Mouse (Mus musculus) neutrophil, adult 59 days (primary cell): ENCODE measurements around the gene Net1. TPM values are rescaled to one million over a fixed set of nuclear protein-coding genes. Genes with fewer than 3 reads are reported as not detected.

ENCODE experiments used
- total RNA-seq, 2 experiments: library from RNA; stranded (reverse); gene quantifications; 1 replicate in 1 of 2; 2 replicates in 1 of 2; pipeline ENCODE4 v1.2.4; 2023

Net1 gene
- total RNA-seq, result 10 to 100 TPM; 18.2 to 18.7 TPM

GRCm38 (mm10) chr13:3917571-3918311 is at the start of gene Net1, which contains the start of gene Tubal3:
Gene Net1, minus strand, starts transcription at chr13:3918220.
Gene Tubal3, plus strand, starts transcription at chr13:3918274.

GRCm38 (mm10) chr13:3945249-3945648 is 27.2 kb upstream of the Net1 start, which contains the start of gene Ucn3:
Gene Ucn3, minus strand, starts transcription at chr13:3945349.

GRCm38 (mm10) chr13:3853648-3854333 is 64.2 kb downstream of the Net1 start, which contains the start of gene Calm5:
Gene Calm5, plus strand, starts transcription at chr13:3854173.

GRCm38 (mm10) chr13:3837312-3837807 is 80.7 kb downstream of the Net1 start, which contains the start of gene Calm4:
Gene Calm4, plus strand, starts transcription at chr13:3837757.

Other genes starting within 250 kb of the Net1 start
- gene Calml3, start 113.9 kb downstream of the Net1 start, total RNA-seq, result not detected
- not detected for gene Calm4, start 80.5 kb downstream of the Net1 start, total RNA-seq
- not detected for gene Calm5, start 64.0 kb downstream of the Net1 start, total RNA-seq
- not detected for gene Tubal3, start 54 bp upstream of the Net1 start, total RNA-seq
- gene Ucn3, start 27.1 kb upstream of the Net1 start, total RNA-seq, result not detected
- not detected for gene Akr1c14, start 130.8 kb upstream of the Net1 start, total RNA-seq
- 1 to 10 TPM in 1 of 2 experiments, under 1 TPM in 1; 0.78 to 1.0 TPM for gene Akr1c18, start 232.4 kb upstream of the Net1 start, total RNA-seq